Mouse (Mus musculus) heart, postnatal 0 days (tissue): ENCODE data around the gene Cks2. TPM values are rescaled to one million over a fixed set of nuclear protein-coding genes. Genes with fewer than 3 reads are reported as not detected.

Experiments used
- ATAC-seq: fragments of 200-750 bp; cut with Nextera tagmentation; 2 replicates; pipeline ENCODE4 v1.8.0; 2017; ENCODE audit warnings: low read depth, moderate number of reproducible peaks, moderate library complexity; ENCODE audit not compliant: insufficient read depth
- DNase-seq: peaks from one replicate; pipeline ENCODE4 v3.0.0-alpha.2; 2016; ENCODE audit warnings: low spot score
- H3K27ac ChIP-seq: fragments of 300-500 bp; sonication (generic); 2 replicates; pipeline ENCODE4 v1.5.1; 2014; ENCODE audit warnings: low read depth, mild to moderate bottlenecking
- H3K27me3 ChIP-seq: fragments of 300-500 bp; sonication (generic); 2 replicates; pipeline ENCODE4 v1.6.1; 2014; ENCODE audit warnings: low read length, mixed read lengths; ENCODE audit not compliant: control insufficient read depth, insufficient read depth
- H3K36me3 ChIP-seq: fragments of 300-500 bp; sonication (generic); replicated peaks from 2 replicates; pipeline ENCODE4 v1.6.1; 2014; ENCODE audit warnings: low read length, mixed read lengths; ENCODE audit not compliant: control insufficient read depth, insufficient read depth
- H3K4me1 ChIP-seq: fragments of 300-500 bp; sonication (generic); 2 replicates; pipeline ENCODE4 v1.6.1; 2014; ENCODE audit warnings: antibody characterized with exemption; ENCODE audit not compliant: control insufficient read depth, insufficient read depth
- H3K4me2 ChIP-seq: fragments of 300-500 bp; sonication (generic); 2 replicates; pipeline ENCODE4 v1.6.1; 2014; ENCODE audit warnings: low read depth, mild to moderate bottlenecking, low read length, moderate library complexity
- H3K4me3 ChIP-seq: fragments of 300-500 bp; sonication (generic); 2 replicates; pipeline ENCODE4 v1.5.1; 2014; ENCODE audit warnings: low read depth, low read length
- H3K9ac ChIP-seq: fragments of 300-500 bp; sonication (generic); replicated peaks from 2 replicates; pipeline ENCODE4 v1.6.1; 2014; ENCODE audit warnings: low read depth, low read length, mixed read lengths
- H3K9me3 ChIP-seq: fragments of 300-500 bp; sonication (generic); replicated peaks from 2 replicates; pipeline ENCODE4 v1.6.1; 2016; ENCODE audit warnings: low read length; ENCODE audit not compliant: control insufficient read depth
- CTCF ChIP-seq: IDR thresholded peaks from 2 replicates; pipeline ENCODE4 v1.5.1; 2016; ENCODE audit warnings: antibody characterized with exemption, control low read depth, low read depth
- EP300 ChIP-seq: IDR thresholded peaks from 2 replicates; pipeline ENCODE4 v1.6.1; 2016; ENCODE audit warnings: antibody characterized with exemption, low read depth
- WGBS: fragments of 180-500 bp; shearing (Covaris S2); extraction: QIAGEN DNeasy Blood & Tissue Kit; methylation state at CpG from one replicate; pipeline ENCODE4 v1.1.7; 2014; 5-methylcytosine and 5-hydroxymethylcytosine counted together
- polyA plus RNA-seq: library from polyadenylated mRNA; unstranded; fragments of >200 nt; fragmentation: Nextera tagmentation; extraction: Ambion mirVana; gene quantifications from 2 replicates; pipeline ENCODE4 v1.2.1, GENCODE M21; 2015
- total RNA-seq: library from RNA; depleted of rRNA; stranded (reverse); fragments of >200 nt; gene quantifications from 2 replicates; pipeline ENCODE4 v1.2.3, GENCODE M21; 2014; ENCODE audit warnings: low replicate concordance; rRNA removed

Cks2 gene
- total RNA-seq (199 and 228 TPM in 2 replicates), polyA plus RNA-seq (101 and 105 TPM in 2 replicates)

DNA sequence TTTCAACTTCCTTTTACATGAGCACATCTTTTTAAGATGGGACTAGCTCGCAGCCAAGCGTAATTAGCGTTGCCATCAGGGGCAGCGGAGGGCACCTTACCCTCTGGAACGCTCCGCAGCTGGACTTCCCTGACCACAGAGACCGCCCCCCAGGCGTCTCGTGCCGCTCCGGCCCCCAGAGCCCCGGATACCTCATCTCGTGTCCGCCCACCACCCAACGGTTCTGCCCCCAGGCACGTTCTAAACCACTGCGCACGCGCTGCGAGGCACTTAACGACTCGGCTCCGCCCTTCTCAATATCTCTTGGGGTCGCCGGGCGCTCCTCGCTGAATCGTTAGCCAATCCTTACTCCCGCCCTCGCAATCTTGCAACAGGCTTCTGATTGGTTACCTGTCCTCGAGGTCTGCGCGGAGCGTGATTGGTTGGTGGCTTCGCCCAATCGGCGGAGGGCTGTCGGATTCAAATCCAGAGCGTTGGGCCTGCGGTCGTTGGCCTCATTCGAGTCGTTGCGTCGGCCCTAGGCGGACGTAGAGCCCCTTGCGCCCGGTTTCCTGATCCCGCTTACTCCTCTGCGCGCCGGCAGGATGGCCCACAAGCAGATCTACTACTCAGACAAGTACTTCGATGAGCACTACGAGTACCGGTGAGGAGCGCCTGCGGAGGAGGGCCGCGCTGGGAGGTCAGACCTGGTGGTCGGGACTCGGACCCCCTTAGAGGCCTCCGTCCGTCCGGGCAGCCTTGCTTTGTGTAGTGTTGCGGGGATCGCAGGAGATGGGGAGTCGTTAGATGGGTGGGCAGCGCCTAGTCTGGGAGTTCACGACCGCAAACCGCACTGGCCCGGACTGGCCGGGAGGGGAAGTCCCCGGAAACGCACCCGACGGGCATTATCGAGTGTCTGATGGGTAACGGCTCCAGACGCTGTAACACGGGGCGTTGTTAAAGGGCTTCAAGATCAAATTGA is at the start of gene Cks2:
Cks2 (plus strand) TSS at position 404 of the 961 bp plus-strand sequence.
- WGBS: under 1% methylated on average over 83 of the region's 83 CpGs
- no peak for TF ChIP-seq CTCF
- TF ChIP-seq EP300: 0 out of 2 replicates have a peak, but pooled peaks have one; percentile 39
- DNase-seq: peak; percentile 100
- H3K4me3 ChIP-seq: peak within 1 kb of the TSS; percentile 63
- H3K27ac ChIP-seq: peak within 1 kb of the TSS; percentile 72
- H3K4me2 ChIP-seq: peak within 1 kb of the TSS; percentile 62
- peaks cover 21% of the 10 kb centered on the region for H3K4me1 ChIP-seq
- ATAC-seq: peak; percentile 96
- H3K36me3 ChIP-seq: 0 out of 2 replicates have a peak, but pooled peaks cover 4% of the 10 kb centered on the region
- no peaks in the 10 kb centered on the region for H3K9me3 ChIP-seq
- H3K27me3 ChIP-seq: no peaks in the 10 kb centered on the region
- peak within 1 kb of the TSS; percentile 70 for H3K9ac ChIP-seq

- DNase-seq (no peak), ATAC-seq (no peak)
- Histone ChIP-seq H3K9ac (no peak overlapping the region), H3K27ac (no peak overlapping the region), H3K4me3 (peak overlapping the region; percentile 46; the same call in 1 of the 2 replicates), H3K9me3 (no peaks in the 10 kb centered on the region), H3K36me3 (no peaks in the 10 kb centered on the region), H3K4me1 (peaks cover 5% of the 10 kb centered on the region; the same call in 1 of the 2 replicates), H3K4me2 (peak overlapping the region; percentile 84), H3K27me3 (peaks cover 13% of the 10 kb centered on the region; the same call in 1 of the 2 replicates)
- TF ChIP-seq CTCF (no peak), EP300 (no peak)
- 50% methylated on average over 11 of the region's 11 CpGs for WGBS
These were observed 49.6 kb upstream of the Cks2 start for GRCm38 (mm10) chr13:51595404-51595803.

DNA sequence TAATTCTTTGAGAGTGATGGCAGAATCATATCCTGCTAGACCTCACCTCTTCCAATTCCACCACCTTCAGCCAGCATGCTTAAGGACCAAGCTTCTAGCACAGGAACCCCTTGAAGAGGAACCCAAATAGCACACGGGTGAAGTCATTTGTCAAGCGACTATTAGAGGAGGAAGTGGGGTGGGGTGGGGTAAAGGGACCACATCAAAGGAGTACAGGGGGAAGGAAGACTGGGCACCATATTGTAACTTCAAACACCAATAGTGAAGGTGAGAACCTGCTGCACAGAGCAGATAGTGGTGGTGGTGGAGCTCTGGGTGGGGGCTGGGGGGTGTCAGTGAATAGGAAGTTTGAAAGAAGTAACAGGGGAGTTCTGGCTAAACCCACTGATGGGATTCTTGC is 47.0 kb upstream of the Cks2 start:
- no peak overlapping the region for H3K9ac ChIP-seq
- no peak for ATAC-seq
- WGBS: 49% methylated on average over 2 of the region's 2 CpGs

GRCm38 (mm10) chr13:51600169-51600568 is 44.9 kb upstream of the Cks2 start:
- Histone ChIP-seq H3K27me3 (peaks cover 8% of the 10 kb centered on the region; the same call in 1 of the 2 replicates), H3K9me3 (no peaks in the 10 kb centered on the region), H3K36me3 (no peaks in the 10 kb centered on the region), H3K4me1 (no peaks in the 10 kb centered on the region), H3K4me2 (no peak overlapping the region), H3K4me3 (no peak overlapping the region), H3K27ac (no peak overlapping the region), H3K9ac (no peak overlapping the region)
- DNase-seq (no peak), ATAC-seq (no peak)
- 78% methylated on average over 8 of the region's 8 CpGs for WGBS
- TF ChIP-seq EP300 (no peak), CTCF (no peak)

More for the DNA sequence above, 47.0 kb upstream of the Cks2 start:
- Histone ChIP-seq H3K4me3 (no peak overlapping the region), H3K4me1 (peaks cover 5% of the 10 kb centered on the region; the same call in 1 of the 2 replicates), H3K4me2 (no peak overlapping the region), H3K27me3 (peaks cover 13% of the 10 kb centered on the region; the same call in 1 of the 2 replicates), H3K27ac (no peak overlapping the region), H3K36me3 (no peaks in the 10 kb centered on the region), H3K9me3 (no peaks in the 10 kb centered on the region)
- no peak for DNase-seq
- TF ChIP-seq EP300: no peak
- no peak for TF ChIP-seq CTCF

DNA sequence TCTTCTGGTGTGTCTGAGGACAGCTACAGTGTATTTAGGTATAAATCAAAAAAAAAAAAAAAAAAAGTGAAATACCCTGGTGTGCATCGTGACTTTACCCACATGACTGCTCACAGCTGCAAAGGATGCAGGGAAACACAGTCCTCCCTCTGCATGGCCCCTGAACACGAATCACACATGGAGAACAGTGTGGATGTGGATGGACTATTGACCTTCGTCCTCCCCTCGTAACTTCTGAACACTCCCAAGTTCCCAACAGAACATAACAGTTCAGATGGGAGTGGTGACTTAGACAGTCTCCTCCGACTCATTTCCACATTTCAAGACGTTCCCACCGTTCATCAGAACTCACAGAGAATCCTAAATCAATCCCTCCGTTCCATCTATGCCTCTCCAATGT is 42.3 kb upstream of the Cks2 start:
- Histone ChIP-seq H3K9ac (no peak overlapping the region), H3K36me3 (no peaks in the 10 kb centered on the region), H3K27ac (no peak overlapping the region), H3K4me2 (peak overlapping the region; percentile 40; the same call in 1 of the 2 replicates), H3K27me3 (no peaks in the 10 kb centered on the region), H3K4me3 (no peak overlapping the region), H3K9me3 (no peaks in the 10 kb centered on the region), H3K4me1 (no peaks in the 10 kb centered on the region)
- TF ChIP-seq CTCF: no peak
- no peak for TF ChIP-seq EP300
- DNase-seq (no peak), ATAC-seq (no peak)
- 66% methylated on average over 8 of the region's 8 CpGs for WGBS
